Comparison of ENCODE assay signal across 6 mouse cellular contexts in the genomic region with DNA sequence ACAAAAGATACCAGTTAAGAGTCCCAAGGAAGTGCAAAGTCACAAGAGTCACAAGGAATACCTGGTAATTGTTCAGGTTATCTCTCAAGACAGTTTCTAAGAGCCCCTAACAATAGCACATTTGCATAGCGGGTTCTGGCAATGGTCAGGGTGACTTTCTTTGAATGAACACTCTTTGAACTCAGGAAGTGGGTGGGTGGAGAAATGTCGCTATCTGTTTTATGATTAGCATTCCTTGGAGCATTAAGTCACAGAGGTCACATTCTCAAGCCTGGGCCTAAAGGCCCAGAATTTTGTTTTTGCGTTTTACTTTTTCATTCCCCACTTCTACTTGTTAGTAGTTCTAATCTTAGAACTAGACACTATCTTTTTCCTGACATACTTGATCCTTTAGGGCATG.
DNase-seq lines count a peak whose midpoint lies in the region.

No protein-coding gene starts in this region.

- peak; percentile 50 for DNase-seq in B cell, adult 2 months
- DNase-seq in ES-CJ7 (ENCODE audit: low read depth, low spot score) (peak; percentile 19), R1 (ENCODE audit: low read depth, low spot score) (peak; percentile 56), ZHBTc4 (ENCODE audit: low read depth, low spot score) (peak; percentile 38)
- peak; percentile 40 for DNase-seq in T-cell, adult 2 months (ENCODE audit: low spot score)
- peak; percentile 53 for DNase-seq in heart, adult 11 months

Comparison
In these comparisons a context has a peak if more than half of its experiments do, and no peak if none do; other contexts are left out.
1. Peak in every context shown above with its lines: DNase-seq.